Mouse (Mus musculus) brown adipose tissue, adult 24 weeks (tissue): ENCODE data around the gene Loxl1. TPM values are rescaled to one million over a fixed set of nuclear protein-coding genes. Genes with fewer than 3 reads are reported as not detected.
"Not testable (repeated sequence)": the region's sequence is repeated elsewhere in the genome, so short reads cannot be mapped to it uniquely, and the experiment has no call there.

Source experiments
- H3K27ac ChIP-seq: fragments of 200-500 bp; replicated peaks from 2 replicates; pipeline ENCODE4 v1.5.1; 2012; ENCODE audit warnings: low read depth, mild to moderate bottlenecking, low read length
- H3K4me1 ChIP-seq: fragments of 200-500 bp; 2 replicates; pipeline ENCODE4 v1.6.1; 2012; ENCODE audit warnings: low read length, mixed read lengths; ENCODE audit not compliant: control insufficient read depth, insufficient read depth, insufficient read length
- H3K4me3 ChIP-seq: fragments of 200-500 bp; 2 replicates; pipeline ENCODE4 v1.5.1; 2012; ENCODE audit warnings: low read depth, mild to moderate bottlenecking, low read length, moderate library complexity; ENCODE audit not compliant: insufficient read depth
- polyA plus RNA-seq: library from polyadenylated mRNA; stranded (reverse); fragments of >200 nt; gene quantifications from 2 replicates; pipeline ENCODE4 v1.2.4, GENCODE M21; 2012; ENCODE audit not compliant: missing spikeins, insufficient read depth, insufficient read length

The Loxl1 gene
- polyA plus RNA-seq, 1 experiment: 13.8 TPM

- peak overlapping the region; percentile 71 for H3K27ac ChIP-seq
- peak overlapping the region; percentile 22 for H3K4me3 ChIP-seq
- H3K4me1 ChIP-seq: peaks cover 19% of the 10 kb centered on the region
These were observed 37.7 kb downstream of the Loxl1 start for GRCm38 (mm10) chr9:58275115-58275774.

- H3K27ac ChIP-seq: peak overlapping the region; percentile 71
- H3K4me3 ChIP-seq: no peak overlapping the region
- peaks cover 19% of the 10 kb centered on the region for H3K4me1 ChIP-seq
These were observed 38.4 kb downstream of the Loxl1 start for GRCm38 (mm10) chr9:58274626-58275025.

DNA sequence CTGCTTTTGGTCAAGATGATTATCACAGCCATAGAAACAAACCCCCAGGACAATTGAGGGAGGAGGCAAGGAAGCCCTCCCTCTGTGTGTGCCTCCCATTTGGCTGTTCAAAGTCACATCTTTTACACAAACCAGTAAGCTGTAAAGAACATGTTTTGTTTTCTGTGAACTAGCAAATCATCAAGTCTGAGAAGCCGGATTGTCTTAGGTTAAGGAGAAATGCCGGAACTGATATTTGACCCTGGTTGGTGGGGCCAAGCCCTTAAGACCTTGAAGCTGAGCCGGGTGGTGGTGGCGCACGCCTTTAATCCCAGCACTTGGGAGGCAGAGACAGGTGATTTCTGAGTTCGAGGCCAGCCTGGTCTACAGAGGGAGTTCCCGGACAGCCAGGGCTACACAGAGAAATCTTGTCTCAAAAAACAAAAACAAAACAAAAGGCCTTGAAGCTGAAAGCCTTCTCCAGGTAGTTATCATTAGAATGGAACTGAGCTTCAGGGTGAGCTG lies 38.8 kb downstream of the Loxl1 start:
- Histone ChIP-seq H3K27ac (peak overlapping the region; percentile 71), H3K4me3 (no peak overlapping the region), H3K4me1 (peaks cover 19% of the 10 kb centered on the region)

GRCm38 (mm10) chr9:58272855-58273254 lies 40.1 kb downstream of the Loxl1 start:
- Histone ChIP-seq H3K27ac (0 out of 2 replicates have a peak overlapping the region, but pooled peaks have one; percentile 21), H3K4me1 (peaks cover 22% of the 10 kb centered on the region)

DNA sequence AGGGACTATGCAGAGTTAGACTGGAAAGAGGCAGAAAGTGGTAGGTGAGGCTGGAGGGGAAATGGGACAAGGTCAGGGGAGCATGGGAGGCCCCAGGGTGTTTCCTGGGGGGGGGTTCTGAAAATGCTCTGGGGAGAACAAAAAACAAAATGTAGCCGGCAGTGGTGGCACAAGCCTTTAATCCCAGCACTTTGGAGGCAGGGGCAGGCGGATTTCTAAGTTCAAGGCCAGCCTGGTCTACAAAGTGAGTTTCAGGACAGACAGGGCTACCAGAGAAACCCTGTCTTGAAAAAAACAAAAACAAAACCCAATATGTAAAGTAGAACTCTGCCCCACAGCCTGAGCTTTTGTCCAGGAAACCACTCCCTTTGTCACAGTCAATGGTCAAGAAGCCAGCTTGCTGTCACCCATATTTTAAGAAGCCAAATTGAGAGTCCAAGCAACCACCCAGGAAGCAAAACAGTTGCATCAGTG lies 40.9 kb downstream of the Loxl1 start:
- Histone ChIP-seq H3K27ac (peak overlapping the region; percentile 65), H3K4me3 (no peak overlapping the region), H3K4me1 (peaks cover 22% of the 10 kb centered on the region)

More at GRCm38 (mm10) chr9:58272855-58273254, 40.1 kb downstream of the Loxl1 start:
- H3K4me3 ChIP-seq: no peak overlapping the region

DNA sequence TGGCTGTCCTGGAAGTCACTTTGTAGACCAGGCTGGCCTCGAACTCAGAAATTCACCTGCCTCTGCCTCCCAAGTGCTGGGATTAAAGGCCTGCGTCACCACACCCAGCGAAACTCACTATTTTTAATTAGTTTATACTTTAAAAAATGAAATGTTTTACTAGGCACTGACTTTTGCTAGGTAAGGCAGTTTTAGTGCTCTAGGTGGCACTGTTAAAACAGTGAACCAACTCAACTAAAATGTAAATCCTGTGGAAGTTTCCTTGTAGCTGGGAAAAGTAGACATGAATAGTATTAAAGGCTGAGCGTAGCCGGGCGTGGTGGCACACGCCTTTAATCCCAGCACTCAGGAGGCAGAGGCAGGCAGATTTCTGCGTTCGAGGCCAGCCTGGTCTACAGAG lies 41.4 kb downstream of the Loxl1 start:
- H3K4me1 ChIP-seq: peaks cover 22% of the 10 kb centered on the region
- not testable (repeated sequence) for H3K27ac ChIP-seq, H3K4me3 ChIP-seq

DNA sequence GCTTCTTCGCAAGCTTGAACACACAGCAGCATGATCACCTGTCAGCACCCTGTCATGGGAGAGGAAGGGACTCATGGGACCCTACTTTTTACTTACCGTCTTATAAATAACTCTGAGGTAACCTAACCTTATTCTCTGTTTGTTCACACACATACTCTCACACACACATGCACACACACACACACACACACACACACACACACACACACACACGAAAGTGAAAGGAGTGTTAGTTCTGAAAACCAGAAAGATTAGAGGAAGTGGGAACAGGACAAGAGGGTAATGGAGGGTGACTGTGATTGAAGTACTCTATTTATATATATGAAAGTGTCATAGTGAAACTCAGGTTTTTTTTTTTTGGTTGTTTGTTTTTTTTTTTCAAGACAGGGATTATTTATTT lies 41.9 kb downstream of the Loxl1 start:
- no peak overlapping the region for H3K4me3 ChIP-seq
- H3K27ac ChIP-seq: no peak overlapping the region
- peaks cover 19% of the 10 kb centered on the region for H3K4me1 ChIP-seq

DNA sequence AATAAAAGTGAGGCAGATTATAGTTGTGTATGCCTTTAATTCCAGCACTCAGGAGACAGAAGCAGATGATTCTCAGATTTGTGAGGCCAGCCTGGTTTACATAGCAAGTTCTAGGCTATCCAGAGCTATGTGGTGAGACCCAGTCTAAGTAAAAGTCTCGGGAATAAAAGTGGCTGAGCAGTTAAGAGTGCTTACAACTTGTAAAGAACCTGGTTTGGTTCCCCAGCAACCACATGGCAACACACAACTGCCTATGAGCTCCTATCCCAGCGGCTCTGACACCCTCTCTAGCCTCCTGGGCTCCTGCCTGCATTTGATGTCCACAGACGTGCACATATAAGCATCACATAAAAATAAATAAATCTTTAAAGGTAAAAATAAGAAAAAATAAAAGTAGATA lies 42.9 kb downstream of the Loxl1 start:
- Histone ChIP-seq H3K4me1 (peaks cover 14% of the 10 kb centered on the region), H3K27ac (no peak overlapping the region), H3K4me3 (no peak overlapping the region)

DNA sequence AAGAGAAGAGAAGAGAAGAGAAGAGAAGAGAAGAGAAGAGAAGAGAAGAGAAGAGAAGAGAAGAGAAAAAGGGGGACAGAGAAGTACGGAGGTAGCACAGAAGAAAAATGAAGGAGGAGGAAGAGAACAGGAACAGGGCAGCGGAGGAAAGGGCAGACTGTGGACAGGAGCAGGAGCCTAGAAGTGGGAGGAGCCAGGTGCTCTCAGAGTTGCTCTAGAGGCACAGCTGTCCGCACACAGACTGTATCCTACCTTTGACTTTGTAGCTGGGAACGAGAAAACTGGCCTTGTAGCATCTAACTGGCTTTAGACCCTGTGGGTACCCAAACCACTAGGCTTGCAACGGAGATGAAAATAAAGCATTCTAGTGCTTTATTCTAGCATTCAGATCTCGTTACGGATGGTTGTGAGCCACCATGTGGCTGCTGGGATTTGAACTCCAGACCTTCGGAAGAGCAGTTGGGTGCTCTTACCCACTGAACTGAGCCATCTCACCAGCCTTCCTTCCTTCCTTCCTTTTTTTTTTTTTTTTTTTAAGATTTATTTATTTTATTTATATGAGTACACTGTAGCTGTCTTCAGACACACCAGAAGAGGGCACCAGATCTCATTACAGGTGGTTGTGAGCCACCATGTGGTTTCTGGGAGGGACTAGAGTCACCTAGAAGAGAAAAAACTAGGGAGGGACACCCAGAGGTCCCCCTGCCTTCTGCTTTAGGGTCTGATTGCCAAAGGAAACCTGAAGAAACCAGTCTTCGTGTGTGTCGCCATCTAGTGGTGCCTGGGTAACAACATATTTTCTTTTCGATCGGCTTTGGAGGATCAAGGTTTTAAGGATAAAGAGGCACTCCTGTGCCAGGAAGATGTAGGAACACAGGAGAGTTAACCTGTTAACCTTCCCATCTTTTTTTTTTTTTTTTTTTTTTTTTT lies 44.3 kb downstream of the Loxl1 start:
- Histone ChIP-seq H3K4me1 (peaks cover 8% of the 10 kb centered on the region), H3K4me3 (no peak overlapping the region), H3K27ac (no peak overlapping the region)

DNA sequence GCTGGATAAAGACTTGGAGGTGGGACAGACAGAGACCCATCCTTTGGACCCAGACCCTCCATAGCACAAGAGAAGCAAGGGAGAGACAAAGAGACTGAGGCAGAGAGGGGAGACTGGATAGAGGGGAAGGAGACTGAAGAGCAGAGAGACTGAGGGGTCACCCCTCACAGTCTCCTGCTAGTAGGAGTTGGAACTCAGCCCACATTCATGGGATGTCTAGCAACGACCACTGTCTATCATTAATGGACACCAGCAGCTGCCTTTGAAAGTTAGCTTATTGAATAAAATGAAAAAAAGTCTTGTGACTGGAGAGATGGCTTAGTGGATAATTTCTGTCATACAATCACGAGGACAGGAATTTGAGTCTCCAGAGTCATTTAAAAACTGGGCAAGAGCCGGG lies 45.9 kb downstream of the Loxl1 start:
- peaks cover 3% of the 10 kb centered on the region; the same call in 1 of the 2 replicates for H3K4me1 ChIP-seq
- no peak overlapping the region for H3K4me3 ChIP-seq
- peak overlapping the region; percentile 67 for H3K27ac ChIP-seq

GRCm38 (mm10) chr9:58266571-58267011 lies 46.4 kb downstream of the Loxl1 start:
- Histone ChIP-seq H3K27ac (peak overlapping the region; percentile 67), H3K4me1 (peaks cover 3% of the 10 kb centered on the region; the same call in 1 of the 2 replicates), H3K4me3 (no peak overlapping the region)

- Histone ChIP-seq H3K4me3 (no peak overlapping the region), H3K4me1 (peaks cover 3% of the 10 kb centered on the region; the same call in 1 of the 2 replicates), H3K27ac (no peak overlapping the region)
These were observed 47.6 kb downstream of the Loxl1 start for GRCm38 (mm10) chr9:58265368-58265767.

DNA sequence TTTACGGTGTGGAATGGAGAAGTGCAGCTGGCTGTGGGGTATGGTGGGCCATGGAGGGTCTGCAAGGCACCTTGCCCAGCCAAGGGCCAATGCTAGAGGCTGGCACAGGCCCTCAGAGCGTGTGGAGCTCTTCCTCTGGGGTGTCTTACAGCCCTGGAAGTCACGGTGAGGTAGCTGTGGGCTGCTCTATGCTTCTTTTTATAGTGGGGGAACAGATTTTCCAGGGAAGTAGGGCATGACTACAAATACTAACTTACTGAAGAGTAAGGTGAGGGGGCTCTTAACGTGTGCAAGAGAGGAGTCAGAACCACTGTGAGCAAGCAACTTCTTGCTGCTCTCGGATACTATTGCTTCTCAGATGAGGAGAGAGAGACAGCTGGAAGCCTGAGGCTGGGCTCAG lies 50.5 kb downstream of the Loxl1 start:
- no peak overlapping the region for H3K4me3 ChIP-seq
- H3K4me1 ChIP-seq: no peaks in the 10 kb centered on the region
- no peak overlapping the region for H3K27ac ChIP-seq

- Histone ChIP-seq H3K27ac (no peak overlapping the region), H3K4me3 (no peak overlapping the region), H3K4me1 (no peaks in the 10 kb centered on the region)
These were observed 57.0 kb downstream of the Loxl1 start for GRCm38 (mm10) chr9:58255704-58256685.
